Mouse (Mus musculus) neural tube, embryonic 14.5 days (tissue): ENCODE data around the gene Ireb2. TPM values are rescaled to one million over a fixed set of nuclear protein-coding genes. Genes with fewer than 3 reads are reported as not detected.
"Not testable (repeated sequence)": the region's sequence is repeated elsewhere in the genome, so short reads cannot be mapped to it uniquely, and the experiment has no call there.

Source experiments
- ATAC-seq: fragments of 200-750 bp; cut with Nextera tagmentation; 2 replicates; pipeline ENCODE4 v1.8.0; 2017; ENCODE audit warnings: low read depth, mild to moderate bottlenecking, moderate TSS enrichment, moderate library complexity
- H3K27ac ChIP-seq: fragments of 300-500 bp; sonication (generic); 2 replicates; pipeline ENCODE4 v1.5.1; 2014; ENCODE audit warnings: low read depth, mild to moderate bottlenecking, control low read depth, low read length, moderate library complexity, mixed read lengths
- H3K27me3 ChIP-seq: fragments of 300-500 bp; sonication (generic); 2 replicates; pipeline ENCODE4 v1.6.1; 2014; ENCODE audit warnings: low read length; ENCODE audit not compliant: control insufficient read depth, insufficient read depth
- H3K36me3 ChIP-seq: fragments of 300-500 bp; sonication (generic); 2 replicates; pipeline ENCODE4 v1.6.1; 2014; ENCODE audit warnings: low read length, mixed read lengths; ENCODE audit not compliant: control insufficient read depth, insufficient read depth
- H3K4me1 ChIP-seq: fragments of 300-500 bp; sonication (generic); 2 replicates; pipeline ENCODE4 v1.6.1; 2014; ENCODE audit warnings: low read length; ENCODE audit not compliant: control insufficient read depth, insufficient read depth
- H3K4me2 ChIP-seq: fragments of 300-500 bp; sonication (generic); 2 replicates; pipeline ENCODE4 v1.6.1; 2014; ENCODE audit warnings: mild to moderate bottlenecking, low read depth, low read length, control low read depth
- H3K4me3 ChIP-seq: fragments of 300-500 bp; sonication (generic); 2 replicates; pipeline ENCODE4 v1.5.1; 2014; ENCODE audit warnings: low read depth, low read length, control low read depth, mixed read lengths
- H3K9ac ChIP-seq: fragments of 300-500 bp; sonication (generic); replicated peaks from 2 replicates; pipeline ENCODE4 v1.6.1; 2014; ENCODE audit warnings: low read depth, mild to moderate bottlenecking, control low read depth, low read length, mixed read lengths
- H3K9me3 ChIP-seq: fragments of 300-500 bp; sonication (generic); 2 replicates; pipeline ENCODE4 v1.6.1; 2016; ENCODE audit warnings: low read length; ENCODE audit not compliant: control insufficient read depth
- whole genome bisulfite sequencing: fragments of 180-500 bp; shearing (Covaris S2); extraction: QIAGEN DNeasy Blood & Tissue Kit; methylation state at CpG from one replicate; pipeline ENCODE4 v1.1.7; 2014; 5-methylcytosine and 5-hydroxymethylcytosine counted together
- polyA plus RNA-seq: library from polyadenylated mRNA; unstranded; fragments of >200 nt; fragmentation: Nextera tagmentation; extraction: Ambion mirVana; gene quantifications from 2 replicates; pipeline ENCODE4 v1.2.1, GENCODE M21; 2014

Ireb2 gene
- 51.1 and 64.0 TPM in 2 replicates for polyA plus RNA-seq

DNA sequence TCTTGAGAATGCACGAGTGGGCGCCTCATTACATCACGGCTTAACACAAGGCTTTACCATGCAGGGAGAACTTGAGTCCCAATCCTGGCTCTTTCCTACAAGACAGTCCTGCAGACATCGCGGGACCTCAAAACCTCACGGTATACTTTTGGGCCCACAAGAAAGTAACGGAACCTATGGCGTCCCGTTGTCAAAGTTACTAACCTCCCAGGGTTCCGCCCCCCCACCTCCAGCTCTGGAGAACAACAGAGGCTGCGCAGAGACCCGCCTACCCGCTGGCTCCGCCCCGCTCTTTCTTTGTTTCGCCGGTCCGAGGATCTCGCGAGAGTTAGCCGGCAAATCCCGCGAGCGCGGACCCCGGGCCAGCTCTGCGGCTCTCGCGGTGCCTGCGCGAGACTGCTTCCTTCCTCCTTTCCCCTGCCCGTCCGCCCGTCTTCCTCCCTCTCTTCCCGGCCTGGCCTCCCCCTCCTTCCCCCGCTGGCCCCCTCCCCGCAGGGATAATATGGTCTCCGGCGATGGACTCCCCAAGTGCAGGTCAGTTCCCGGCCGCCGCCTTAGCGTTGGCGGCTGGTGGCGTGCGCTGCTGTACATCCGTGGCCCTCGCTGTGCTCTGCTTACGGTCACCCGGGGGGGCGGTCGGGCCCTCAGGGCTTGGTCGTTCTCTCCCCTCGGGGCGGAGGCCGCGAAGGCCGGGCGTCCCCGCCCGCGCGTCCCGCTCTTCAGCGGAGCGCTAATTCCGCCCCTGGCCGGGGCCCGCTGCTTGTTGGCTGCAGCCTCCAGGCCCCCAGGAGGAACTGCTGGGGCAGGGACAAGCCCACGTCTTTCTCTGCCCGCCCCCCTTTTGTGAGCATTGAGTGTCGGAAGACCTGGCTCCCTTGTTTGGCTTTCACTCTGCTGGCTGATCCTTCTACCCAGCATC is at the start of gene Ireb2:
Ireb2 (plus strand) TSS at position 427 of the 919 bp plus-strand sequence.
- Histone ChIP-seq H3K9me3 (no peaks in the 10 kb centered on the region), H3K9ac (peak within 1 kb of the TSS; percentile 99), H3K4me3 (peak within 1 kb of the TSS; percentile 100), H3K4me1 (peaks cover 14% of the 10 kb centered on the region), H3K27ac (peak within 1 kb of the TSS; percentile 97), H3K27me3 (no peaks in the 10 kb centered on the region; the same call in 1 of the 2 replicates), H3K36me3 (peaks cover 19% of the 10 kb centered on the region), H3K4me2 (peak within 1 kb of the TSS; percentile 66)
- under 1% methylated on average over 65 of the region's 72 CpGs for WGBS
- peak; percentile 98 for ATAC-seq

DNA sequence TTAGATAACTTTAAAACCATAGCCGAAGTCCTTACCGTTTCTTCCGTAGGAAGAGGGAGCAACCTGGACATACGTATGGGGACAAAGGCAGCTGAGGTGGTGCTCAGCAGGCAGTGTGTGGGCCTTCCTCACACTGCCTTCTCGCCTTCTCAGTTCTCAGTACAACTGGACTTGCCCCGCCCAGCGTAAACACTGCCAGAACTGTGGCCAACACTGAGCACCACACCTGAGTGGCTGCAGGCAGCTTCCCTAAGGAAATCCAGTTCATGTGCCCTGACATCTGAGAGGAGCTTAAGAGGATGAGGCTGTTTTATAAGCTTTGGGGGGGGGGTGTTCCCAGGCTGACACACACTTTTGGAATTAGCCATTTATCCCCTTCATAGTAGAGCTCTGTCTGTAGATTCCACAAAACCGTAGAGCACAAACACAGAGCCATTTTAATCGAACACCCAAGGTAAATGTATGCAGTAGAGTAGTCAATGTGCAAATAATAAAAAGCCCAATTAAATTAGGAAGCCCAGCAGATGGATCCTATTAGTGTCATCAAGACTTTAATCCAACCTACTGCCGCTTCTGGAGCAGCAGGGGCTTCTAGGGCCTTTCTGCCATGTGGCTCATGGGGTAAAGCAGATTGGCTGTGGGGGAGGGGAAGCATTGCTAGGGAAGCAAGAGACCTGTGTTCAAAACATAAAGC is 46.9 kb upstream of the Ireb2 start:
- no peak for ATAC-seq
- Histone ChIP-seq H3K27me3 (no peaks in the 10 kb centered on the region), H3K4me3 (no peak overlapping the region), H3K27ac (no peak overlapping the region), H3K9ac (no peak overlapping the region), H3K9me3 (no peaks in the 10 kb centered on the region), H3K4me1 (no peaks in the 10 kb centered on the region), H3K4me2 (no peak overlapping the region), H3K36me3 (no peaks in the 10 kb centered on the region)
- WGBS, result 73% methylated on average over 10 of the region's 10 CpGs

DNA sequence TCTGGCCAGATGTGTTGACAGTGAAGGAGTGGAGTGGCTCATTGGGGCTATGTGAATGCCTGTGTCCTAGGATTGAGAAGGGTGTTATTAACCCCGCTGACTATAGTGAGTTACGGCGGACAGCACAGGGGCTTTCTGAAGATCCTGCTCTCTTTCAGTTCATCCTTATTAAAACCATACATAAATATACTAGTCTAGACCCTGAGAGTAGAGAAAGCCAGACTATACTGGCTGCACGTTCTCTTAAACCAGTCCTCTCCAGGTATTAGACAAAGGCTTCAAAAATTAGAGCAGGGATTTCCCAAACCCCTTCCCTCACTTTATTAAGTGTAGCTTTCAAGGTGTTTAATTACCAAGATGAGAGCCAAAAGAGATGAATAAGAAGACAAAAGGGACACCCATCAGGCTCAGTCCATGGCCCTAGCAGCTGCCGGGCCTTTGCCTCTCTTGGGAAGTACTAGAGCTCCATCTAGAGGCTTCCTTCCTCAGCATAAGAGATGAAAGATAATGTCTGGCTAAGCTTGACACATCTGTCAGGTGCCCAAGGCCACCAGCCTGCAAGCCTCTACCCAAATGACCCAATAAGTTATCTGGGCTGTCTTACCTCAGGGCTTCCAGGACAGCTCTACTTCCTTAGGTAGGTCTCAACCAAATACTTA is 42.0 kb upstream of the Ireb2 start:
- 52% methylated on average over 5 of the region's 5 CpGs for WGBS
- Histone ChIP-seq H3K27ac (no peak overlapping the region), H3K4me3 (no peak overlapping the region), H3K36me3 (no peaks in the 10 kb centered on the region), H3K27me3 (no peaks in the 10 kb centered on the region), H3K4me2 (no peak overlapping the region), H3K9ac (no peak overlapping the region), H3K4me1 (no peaks in the 10 kb centered on the region), H3K9me3 (no peaks in the 10 kb centered on the region)
- ATAC-seq, result peak; percentile 82; the same call in 1 of the 2 replicates

DNA sequence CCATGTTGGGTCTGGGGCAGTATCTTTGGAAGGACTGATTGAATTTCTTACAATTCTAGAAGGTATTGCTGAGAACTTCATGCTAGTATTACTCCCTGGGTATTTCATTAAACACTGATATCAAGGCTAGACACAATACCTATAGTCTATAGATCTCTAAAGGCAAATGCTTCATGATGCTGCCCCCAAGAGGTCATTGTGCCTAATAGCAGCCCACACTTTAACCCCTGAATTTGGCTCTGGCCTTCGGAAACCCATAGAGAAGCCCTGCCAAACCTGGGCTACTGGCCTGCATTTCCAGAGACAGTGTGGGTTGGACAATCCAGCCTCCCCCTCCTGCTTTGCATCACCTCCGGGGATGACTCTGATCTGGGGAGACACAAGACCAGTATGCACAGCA is 33.8 kb upstream of the Ireb2 start:
- no peak for ATAC-seq
- WGBS, result 35% methylated on average over 2 of the region's 2 CpGs
- H3K9ac ChIP-seq, result no peak overlapping the region
- H3K4me1 ChIP-seq, result no peaks in the 10 kb centered on the region
- no peaks in the 10 kb centered on the region for H3K27me3 ChIP-seq
- no peak overlapping the region for H3K27ac ChIP-seq
- no peaks in the 10 kb centered on the region for H3K9me3 ChIP-seq
- H3K4me3 ChIP-seq, result no peak overlapping the region
- H3K4me2 ChIP-seq, result no peak overlapping the region
- H3K36me3 ChIP-seq, result no peaks in the 10 kb centered on the region

DNA sequence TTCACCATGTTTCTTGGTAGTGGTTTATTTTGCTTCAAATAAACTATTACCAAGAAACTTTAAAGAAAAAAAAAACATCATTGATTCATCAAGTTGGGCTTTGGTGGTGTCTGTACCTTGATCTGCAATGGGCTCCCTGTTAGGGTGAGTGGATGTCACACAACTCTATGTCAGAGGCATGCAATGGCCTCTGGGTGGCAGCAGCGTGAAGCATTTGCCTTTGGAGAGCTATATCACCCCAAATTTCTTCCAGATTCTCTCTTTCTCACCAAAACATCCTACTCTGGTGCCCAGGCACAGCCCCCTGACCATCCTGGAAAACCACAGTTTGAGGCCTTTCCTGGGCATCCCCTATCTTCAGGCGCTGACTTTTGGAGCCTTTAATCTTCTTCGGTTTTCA is 33.0 kb upstream of the Ireb2 start:
- Histone ChIP-seq H3K4me3 (no peak overlapping the region), H3K27ac (no peak overlapping the region), H3K9me3 (no peaks in the 10 kb centered on the region), H3K4me2 (no peak overlapping the region), H3K4me1 (no peaks in the 10 kb centered on the region), H3K27me3 (no peaks in the 10 kb centered on the region), H3K9ac (no peak overlapping the region), H3K36me3 (no peaks in the 10 kb centered on the region)
- ATAC-seq, result peak; percentile 63; the same call in 1 of the 2 replicates
- WGBS, result 47% methylated on average over 3 of the region's 3 CpGs

DNA sequence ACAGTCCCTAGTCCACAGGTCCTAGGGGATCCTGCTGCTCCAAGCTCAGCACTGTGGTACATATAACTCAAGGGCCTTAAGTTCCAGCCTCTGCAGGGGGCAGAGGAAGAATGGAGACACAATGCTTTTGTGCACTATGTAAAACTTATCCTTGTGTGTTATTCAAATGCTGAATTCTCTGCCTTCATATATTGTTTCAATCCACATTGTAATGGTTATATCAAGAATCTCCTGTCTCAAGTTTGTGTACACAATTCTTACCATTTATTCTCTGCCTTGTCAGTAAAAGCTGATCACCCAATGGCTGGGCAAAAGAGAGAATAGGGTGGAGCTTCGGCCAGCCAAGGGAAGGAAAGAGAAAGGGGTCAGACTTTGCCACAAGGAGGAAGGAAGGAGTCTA is 29.8 kb upstream of the Ireb2 start:
- H3K36me3 ChIP-seq, result no peaks in the 10 kb centered on the region
- WGBS, result 83% methylated on average over 1 of the region's 1 CpGs
- no peak overlapping the region for H3K9ac ChIP-seq
- H3K4me1 ChIP-seq, result no peaks in the 10 kb centered on the region
- H3K4me3 ChIP-seq, result no peak overlapping the region
- H3K27me3 ChIP-seq, result no peaks in the 10 kb centered on the region
- H3K27ac ChIP-seq, result no peak overlapping the region
- ATAC-seq, result no peak
- H3K4me2 ChIP-seq, result no peak overlapping the region
- no peaks in the 10 kb centered on the region for H3K9me3 ChIP-seq

DNA sequence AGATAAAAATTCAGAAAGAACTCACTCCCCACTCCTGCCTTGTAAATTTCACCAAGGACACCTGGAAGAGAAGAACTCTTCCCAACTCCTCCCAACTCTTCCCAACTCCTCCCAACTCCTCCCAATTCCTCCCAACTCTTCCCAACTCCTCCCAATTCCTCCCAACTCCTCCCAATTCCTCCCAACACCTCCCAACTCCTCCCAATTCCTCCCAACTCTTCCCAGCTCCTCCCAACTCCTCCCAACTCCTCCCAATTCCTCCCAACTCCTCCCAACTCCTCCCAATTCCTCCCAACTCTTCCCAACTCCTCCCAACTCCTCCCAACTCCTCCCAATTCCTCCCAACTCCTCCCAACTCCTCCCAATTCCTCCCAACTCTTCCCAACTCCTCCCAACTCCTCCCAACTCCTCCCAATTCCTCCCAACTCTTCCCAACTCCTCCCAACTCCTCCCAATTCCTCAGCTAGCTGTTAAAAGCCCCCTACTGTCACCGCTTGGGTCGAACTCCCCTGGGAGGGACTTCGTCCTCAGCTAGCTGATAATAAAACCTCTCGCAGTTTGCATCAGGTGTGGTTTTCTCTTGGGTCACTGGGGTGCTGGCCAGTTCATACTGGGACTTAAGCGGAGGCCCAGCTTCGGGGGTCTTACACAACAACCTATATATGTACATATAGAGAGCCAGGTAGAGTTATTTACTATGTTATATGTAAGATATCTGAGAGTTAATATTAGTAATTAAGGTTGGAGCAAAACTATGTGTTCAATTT is 27.5 kb upstream of the Ireb2 start:
- WGBS, result 84% methylated on average over 6 of the region's 6 CpGs
- H3K4me1 ChIP-seq, H3K4me3 ChIP-seq, H3K9me3 ChIP-seq, H3K27ac ChIP-seq, H3K36me3 ChIP-seq, H3K4me2 ChIP-seq, H3K27me3 ChIP-seq, H3K9ac ChIP-seq, ATAC-seq: not testable (repeated sequence)

DNA sequence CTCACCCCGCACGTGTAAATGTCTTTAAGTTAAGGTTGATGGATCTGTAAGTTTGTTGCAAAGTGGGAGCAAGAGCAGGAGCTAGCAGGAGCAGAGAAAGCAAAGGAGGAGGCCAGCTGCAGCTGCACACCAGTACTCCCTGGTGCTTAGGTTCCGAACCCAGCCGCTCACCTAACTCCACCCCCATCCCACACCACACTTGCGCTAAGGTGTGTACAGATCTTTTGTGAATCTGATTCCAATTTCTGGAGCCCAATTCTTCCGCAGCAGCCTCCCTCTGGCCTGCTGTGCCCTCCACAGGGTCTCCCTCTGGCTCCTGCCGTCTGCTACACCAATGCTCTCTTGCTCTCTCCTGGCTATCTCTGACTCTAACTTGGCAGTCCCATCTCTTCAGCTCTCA is 25.8 kb upstream of the Ireb2 start:
- H3K9me3 ChIP-seq, result no peaks in the 10 kb centered on the region
- no peak overlapping the region for H3K4me2 ChIP-seq
- ATAC-seq, result no peak
- no peak overlapping the region for H3K9ac ChIP-seq
- no peaks in the 10 kb centered on the region for H3K36me3 ChIP-seq
- H3K4me3 ChIP-seq, result no peak overlapping the region
- 64% methylated on average over 7 of the region's 7 CpGs for WGBS
- H3K27ac ChIP-seq, result no peak overlapping the region
- no peaks in the 10 kb centered on the region for H3K27me3 ChIP-seq
- H3K4me1 ChIP-seq, result no peaks in the 10 kb centered on the region
